Mouse (Mus musculus) left cerebral cortex, postnatal 36 days (tissue): Measurements from ENCODE around the gene Eef1b2. TPM values are rescaled to one million over a fixed set of nuclear protein-coding genes. Genes with fewer than 3 reads are reported as not detected.
"Not testable (repeated sequence)": the region's sequence is repeated elsewhere in the genome, so short reads cannot be mapped to it uniquely, and the experiment has no call there.

Source experiments
- DNase-seq, 2 experiments: peaks; one replicate each; pipeline ENCODE4 v3.0.0; 2021 to 2022; ENCODE audit warnings: low spot score in 2 of 2, mixed read lengths in 1 of 2
- intact Hi-C: fragments of 180-260 bp; cut with DNase I; formaldehyde crosslinking; loops from one replicate; pipeline ENCODE4 v1.15.1; 2025
- total RNA-seq, 2 experiments: library from RNA; stranded (reverse); gene quantifications; 2 replicates each; pipeline ENCODE4 v1.2.3; 2021

Gene Eef1b2
- total RNA-seq, 2 experiments from 2014 or later: 304 to 327 TPM

GRCm38 (mm10) chr1:63185430-63185829 is 8.8 kb downstream of the Eef1b2 start:
- DNase-seq, intact Hi-C loops: not testable (repeated sequence)

GRCm38 (mm10) chr1:63188536-63188935 is 11.9 kb downstream of the Eef1b2 start:
- no peak for DNase-seq
- intact Hi-C loops: no loop called here

GRCm38 (mm10) chr1:63190851-63191250 is 14.2 kb downstream of the Eef1b2 start:
- intact Hi-C loops: no loop called here

GRCm38 (mm10) chr1:63192306-63193065 is 15.9 kb downstream of the Eef1b2 start:
- DNase-seq: no peak
- intact Hi-C loops: no loop called here

More at GRCm38 (mm10) chr1:63190851-63191250, 14.2 kb downstream of the Eef1b2 start:
- DNase-seq: no peak

- no peak for DNase-seq
- intact Hi-C loops: no loop called here
Observed at GRCm38 (mm10) chr1:63195848-63196512, 19.4 kb downstream of the Eef1b2 start.

- intact Hi-C loops: no loop called here
- DNase-seq: no peak
Observed at GRCm38 (mm10) chr1:63199387-63199786, 22.8 kb downstream of the Eef1b2 start.

- DNase-seq: no peak
- intact Hi-C loops: no loop called here
Observed at GRCm38 (mm10) chr1:63200322-63200721, 23.7 kb downstream of the Eef1b2 start.

GRCm38 (mm10) chr1:63201672-63202071 is 25.0 kb downstream of the Eef1b2 start:
- DNase-seq: no peak
- intact Hi-C loops: no loop called here

GRCm38 (mm10) chr1:63203471-63203870 is 26.8 kb downstream of the Eef1b2 start:
- no peak for DNase-seq
- intact Hi-C loops: no loop called here

- DNase-seq: peak in 1 of 2 experiments; percentile 16
- intact Hi-C loops: no loop called here
Observed at GRCm38 (mm10) chr1:63203950-63204659, 27.5 kb downstream of the Eef1b2 start.

- intact Hi-C loops: no loop called here
- DNase-seq: no peak
Observed at GRCm38 (mm10) chr1:63204660-63205394, 28.2 kb downstream of the Eef1b2 start.

GRCm38 (mm10) chr1:63207607-63208006 is 31.0 kb downstream of the Eef1b2 start:
- intact Hi-C loops: no loop called here
- no peak for DNase-seq

GRCm38 (mm10) chr1:63209861-63210529 is 33.4 kb downstream of the Eef1b2 start:
- no peak for DNase-seq
- intact Hi-C loops: no loop called here

GRCm38 (mm10) chr1:63213478-63214270 is 37.0 kb downstream of the Eef1b2 start:
- DNase-seq: no peak

GRCm38 (mm10) chr1:63214271-63214558 is 37.6 kb downstream of the Eef1b2 start, which contains the start of gene Gpr1:
TSS of gene Gpr1 (minus strand) at chr1:63214543.
- intact Hi-C loops: no loop called here
- DNase-seq: no peak

More at GRCm38 (mm10) chr1:63213478-63214270, 37.0 kb downstream of the Eef1b2 start:
- intact Hi-C loops: no loop called here

GRCm38 (mm10) chr1:63214631-63215030 is 38.0 kb downstream of the Eef1b2 start:
- intact Hi-C loops: no loop called here
- DNase-seq: no peak

GRCm38 (mm10) chr1:63219277-63219676 is 42.7 kb downstream of the Eef1b2 start:
- no peak for DNase-seq
- intact Hi-C loops: no loop called here

- intact Hi-C loops: no loop called here
- no peak for DNase-seq
Observed at GRCm38 (mm10) chr1:63225009-63225408, 48.4 kb downstream of the Eef1b2 start.

- no peak for DNase-seq
- intact Hi-C loops: no loop called here
Observed at GRCm38 (mm10) chr1:63225890-63226289, 49.3 kb downstream of the Eef1b2 start.
